Mouse (Mus musculus) cerebellum, postnatal 4 days (tissue): ENCODE measurements around the gene Zfp280c.

ENCODE experiments used
- DNase-seq, 2 experiments: peaks; one replicate each; pipeline ENCODE4 v3.0.0; 2022; ENCODE audit warnings: low spot score in 2 of 2, mixed read lengths in 1 of 2

Gene Zfp280c

DNA sequence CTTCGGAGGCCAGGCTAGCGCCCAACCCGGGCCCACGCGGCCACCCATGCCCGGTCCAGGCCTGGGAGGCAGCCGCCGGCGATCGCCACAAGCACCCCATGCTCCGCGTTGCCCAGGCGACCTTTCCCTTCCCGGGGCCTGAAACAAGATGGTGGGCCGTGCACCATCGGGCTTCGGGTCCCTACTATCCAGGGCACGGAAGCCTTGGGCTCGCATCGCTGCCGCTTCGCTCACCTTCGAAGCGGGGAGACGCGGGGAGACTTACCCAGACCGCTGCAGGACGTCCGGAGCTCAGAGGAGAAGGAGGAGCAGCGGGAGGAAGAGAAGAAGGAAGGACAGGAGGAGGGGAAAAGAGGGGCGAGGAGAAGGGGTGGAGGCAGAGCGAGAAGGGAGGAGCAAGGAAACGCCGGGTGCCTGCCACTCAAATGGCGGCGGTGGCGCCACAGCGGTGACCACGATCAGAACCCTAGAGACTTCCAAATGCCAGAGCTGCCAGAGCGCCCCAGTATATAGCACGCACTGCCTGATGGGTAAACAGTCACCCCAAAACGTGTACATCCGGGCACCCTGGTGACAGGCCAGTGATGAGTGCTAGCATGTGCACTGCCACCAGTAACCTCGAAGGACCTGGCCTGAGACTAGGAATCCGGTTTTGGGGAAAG, at the start of gene Zfp280c:
Gene Zfp280c, minus strand, starts transcription at position 406 of the 662 bp plus-strand sequence.
- DNase-seq: peak; percentile 23 to 51

DNA sequence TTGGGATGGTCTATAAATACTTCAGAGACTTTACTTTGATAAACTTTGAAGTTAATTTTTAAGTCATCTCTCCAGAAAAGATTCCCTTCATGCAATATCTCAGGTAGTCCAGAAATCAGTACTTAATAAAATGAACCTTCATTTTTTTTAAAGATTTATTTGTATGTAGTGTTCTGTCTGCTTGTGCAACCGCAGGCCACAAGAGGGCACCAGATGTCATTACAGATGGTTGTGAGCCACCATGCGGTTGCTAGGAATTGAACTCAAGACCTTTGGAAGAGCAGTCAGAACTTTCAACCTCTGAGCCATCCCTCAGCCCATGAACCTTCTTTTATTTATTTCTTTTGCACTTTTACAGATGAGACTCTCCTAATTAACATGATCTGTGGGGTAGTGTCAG, 42.7 kb upstream of the Zfp280c start:
- no peak for DNase-seq

DNA sequence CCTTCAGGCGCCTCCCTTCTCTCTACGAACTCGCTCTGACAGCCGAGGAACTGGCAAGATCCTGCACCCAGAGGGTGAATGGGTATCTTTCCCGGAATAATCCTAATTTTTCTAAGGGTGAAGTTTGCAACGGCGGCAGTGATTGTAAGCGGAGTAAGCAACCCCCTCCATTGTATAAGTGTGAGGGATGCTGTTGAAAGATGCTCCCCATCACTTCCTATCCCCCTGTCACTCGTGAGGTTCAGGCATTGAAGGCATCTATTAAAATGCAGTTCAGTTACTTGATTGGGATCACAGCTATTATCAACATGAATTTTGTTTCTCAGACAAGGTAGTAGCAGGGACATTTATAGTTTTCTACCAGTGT, 29.7 kb upstream of the Zfp280c start:
- no peak for DNase-seq

GRCm38 (mm10) chrX:48623379-48624053, 29.2 kb upstream of the Zfp280c start, which contains the start of gene Slc25a14:
Gene Slc25a14, plus strand, starts transcription at chrX:48623413.
- DNase-seq: peak; percentile 34 to 59

DNA sequence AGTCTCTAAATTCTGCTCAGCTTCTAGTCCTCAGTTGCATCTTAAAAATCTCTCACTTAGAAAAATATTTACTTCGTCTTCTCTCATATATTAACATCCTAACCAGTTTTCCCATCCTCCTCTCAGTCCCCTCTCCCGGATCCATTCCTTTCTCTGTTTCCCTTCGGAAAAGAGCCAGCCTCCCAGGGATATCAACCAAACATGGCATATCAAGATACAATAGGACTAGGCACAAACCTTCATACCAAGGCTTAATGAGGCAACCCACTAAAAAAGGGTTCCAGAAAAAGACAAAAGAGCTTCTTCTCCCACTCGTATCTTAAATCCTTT, 28.7 kb upstream of the Zfp280c start:
- DNase-seq: no peak

DNA sequence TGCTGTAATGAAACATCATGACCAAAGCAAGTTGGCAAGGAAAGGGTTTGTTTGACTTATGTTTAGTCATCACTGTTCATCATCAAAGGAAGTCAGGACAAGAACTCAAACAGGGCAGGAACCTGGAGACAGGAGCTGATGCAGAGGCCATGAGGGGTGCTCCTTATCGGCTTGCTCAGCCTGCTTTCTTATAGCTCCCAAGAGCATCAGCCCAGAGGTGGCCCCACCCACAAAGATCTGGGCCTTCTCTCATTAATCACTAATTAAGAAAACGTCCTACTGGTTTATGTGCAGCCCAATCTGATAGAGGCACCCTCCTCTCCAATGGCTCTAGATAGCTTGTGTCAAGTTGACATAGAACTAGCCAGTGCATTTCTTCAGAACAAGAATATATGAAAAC, 10.6 kb upstream of the Zfp280c start:
- DNase-seq: no peak

DNA sequence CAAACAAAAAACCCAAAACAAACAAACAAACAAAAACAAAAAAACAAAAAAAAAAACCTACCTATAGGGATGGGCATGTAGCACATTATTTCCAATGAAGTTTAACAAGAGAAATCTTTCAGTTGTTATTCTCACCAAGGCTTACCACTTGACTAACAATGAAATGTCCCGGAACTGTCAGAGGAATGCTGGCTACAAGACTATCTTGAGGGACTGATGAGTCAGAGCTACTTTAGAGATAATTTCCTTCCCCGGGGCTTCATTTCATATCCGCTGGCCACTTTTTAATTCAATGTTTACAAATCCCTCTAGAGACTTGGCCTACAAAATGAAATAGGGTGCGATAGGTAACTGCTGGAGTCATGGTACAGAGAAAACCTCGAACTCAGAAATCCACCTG, 2.6 kb upstream of the Zfp280c start:
- DNase-seq: no peak

- no peak for DNase-seq
Measured at GRCm38 (mm10) chrX:48596053-48596452, 1.7 kb upstream of the Zfp280c start.

- DNase-seq: no peak
Measured at GRCm38 (mm10) chrX:48593721-48594098, 594 bp downstream of the Zfp280c start.

DNA sequence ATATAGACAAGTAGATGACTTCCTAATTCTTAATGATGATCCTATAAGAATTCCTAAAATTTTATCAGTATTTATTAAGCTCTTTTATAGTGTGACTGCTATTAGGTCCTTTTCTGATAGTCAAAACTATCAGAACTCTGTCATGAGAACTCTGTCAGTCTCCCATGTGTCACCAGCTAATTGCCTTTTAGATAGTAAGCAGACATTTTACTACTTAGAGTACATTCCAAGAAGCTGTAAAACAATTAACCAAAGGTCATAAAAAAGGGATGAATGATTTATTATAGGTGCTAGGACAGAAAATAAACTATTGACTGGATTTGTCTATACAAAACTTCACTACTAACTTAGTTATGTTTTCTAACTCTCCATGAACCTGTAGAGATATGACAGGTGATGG, 11.0 kb downstream of the Zfp280c start:
- DNase-seq: no peak

- peak; percentile 49 to 70 for DNase-seq
Measured at GRCm38 (mm10) chrX:48532175-48532574, 62.1 kb downstream of the Zfp280c start.

DNA sequence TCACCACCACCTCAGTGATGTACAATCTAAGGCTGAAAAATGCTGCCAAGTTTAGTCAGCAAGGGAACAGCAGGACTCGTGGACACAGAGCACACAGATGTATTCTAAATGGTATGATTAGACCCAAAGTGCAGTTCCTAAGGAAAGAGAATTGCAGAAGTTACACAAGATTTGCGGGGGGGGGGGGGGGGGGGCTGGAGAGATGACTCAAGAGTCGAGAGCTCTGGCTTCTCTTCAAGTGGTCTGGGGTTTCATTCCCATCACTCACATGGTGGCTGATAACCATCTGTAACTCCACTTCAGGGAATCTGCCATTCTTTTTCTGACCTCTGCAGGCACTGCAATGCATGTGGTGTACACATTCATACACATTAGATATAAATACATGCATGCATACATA, 67.9 kb downstream of the Zfp280c start:
- no peak for DNase-seq

DNA sequence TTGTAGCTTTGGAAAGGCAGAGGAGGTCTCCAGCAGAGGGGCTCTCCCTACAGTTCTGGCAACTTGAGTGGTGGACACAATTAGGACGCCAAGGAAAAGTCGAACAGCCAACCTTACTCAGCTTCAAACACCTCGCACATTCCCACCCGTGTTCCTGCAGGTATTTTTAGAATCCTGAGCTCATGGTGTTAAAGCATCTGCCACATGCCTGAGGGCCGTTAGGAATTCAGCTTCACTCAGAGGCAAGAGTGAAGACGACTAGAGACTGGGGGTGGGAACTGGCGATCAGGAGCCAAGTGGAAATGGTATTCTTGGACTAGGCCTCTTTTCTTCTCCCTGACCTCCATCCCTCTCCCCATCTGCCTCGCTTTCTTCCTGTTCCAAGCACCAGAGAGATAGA, 68.4 kb downstream of the Zfp280c start:
- no peak for DNase-seq

DNA sequence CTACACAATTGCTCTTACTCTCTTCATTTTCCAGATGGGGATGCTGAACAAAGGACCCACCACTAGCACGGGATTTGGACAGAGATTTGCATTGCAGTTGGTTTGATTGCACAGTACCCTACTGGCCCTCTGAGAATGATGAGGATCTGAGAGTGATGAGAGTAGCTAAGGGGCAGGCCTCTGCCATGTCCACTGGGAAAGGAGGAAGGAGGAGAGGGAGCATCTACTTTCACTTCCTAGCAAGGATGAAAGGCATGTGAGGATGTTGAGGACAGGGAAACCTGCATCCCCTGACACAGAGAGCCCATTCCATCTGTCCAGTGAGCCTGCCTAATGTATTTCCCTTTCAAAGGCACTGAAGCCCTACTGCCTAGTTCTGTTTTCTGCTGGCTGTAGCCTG, 69.0 kb downstream of the Zfp280c start:
- DNase-seq: no peak

DNA sequence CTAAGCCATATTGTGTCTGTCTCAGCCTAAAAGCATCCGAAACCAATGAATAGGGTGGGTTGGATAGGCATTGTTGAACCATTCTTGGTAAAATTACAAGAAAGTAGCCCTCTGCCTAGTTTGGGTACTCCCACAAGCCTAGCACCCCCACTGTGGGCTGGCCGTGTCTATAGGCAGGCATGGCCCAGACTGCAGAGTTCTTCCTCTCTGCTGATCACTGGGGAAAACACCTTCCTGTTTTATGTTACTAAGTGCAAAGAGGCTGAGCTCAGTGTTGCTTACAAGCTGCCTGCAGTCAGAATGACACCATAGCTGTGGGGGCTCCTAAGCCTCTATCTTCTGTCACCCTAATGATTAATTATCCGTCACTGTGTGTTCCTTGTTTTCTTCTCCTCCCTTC, 70.8 kb downstream of the Zfp280c start:
- DNase-seq: no peak

DNA sequence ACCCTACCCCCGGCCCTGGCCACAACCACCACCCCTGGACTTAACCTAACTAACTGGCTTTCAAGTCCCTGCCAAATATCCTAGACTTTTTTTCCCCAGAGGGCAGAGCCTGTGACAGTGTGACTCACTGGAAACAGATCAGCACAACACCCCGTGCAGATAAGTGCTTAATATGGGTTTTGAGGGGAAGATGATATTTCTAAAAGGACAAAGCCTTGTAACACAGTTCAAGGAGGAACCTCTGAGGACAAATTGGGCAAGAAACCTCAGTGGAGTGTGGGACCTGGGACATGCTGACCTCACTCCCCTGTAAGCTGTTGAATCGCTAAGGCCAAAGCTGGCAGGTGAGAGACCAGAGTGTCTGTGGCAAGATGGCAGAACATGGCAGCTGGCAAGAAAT, 72.7 kb downstream of the Zfp280c start:
- no peak for DNase-seq

DNA sequence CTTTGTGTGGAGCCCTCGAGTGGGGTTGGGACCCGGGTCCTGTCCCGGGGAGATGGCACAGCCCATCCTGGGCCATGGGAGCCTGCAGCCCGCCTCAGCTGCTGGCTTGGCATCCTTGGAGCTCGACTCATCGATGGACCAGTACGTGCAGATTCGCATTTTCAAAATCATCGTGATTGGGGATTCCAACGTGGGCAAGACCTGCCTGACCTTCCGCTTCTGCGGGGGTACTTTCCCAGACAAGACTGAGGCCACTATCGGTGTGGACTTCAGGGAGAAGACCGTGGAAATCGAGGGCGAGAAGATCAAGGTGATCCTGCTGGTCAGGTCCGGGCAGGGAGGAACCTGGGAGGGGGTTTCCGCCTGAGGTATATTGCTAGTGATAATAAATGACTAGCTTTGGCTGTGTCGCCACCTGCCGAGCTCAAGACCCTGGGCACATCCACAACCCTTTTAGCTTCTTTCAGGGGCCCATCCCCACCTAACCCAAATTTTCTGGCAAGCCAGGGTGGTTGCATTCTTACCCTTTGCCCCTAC, 74.7 kb downstream of the Zfp280c start:
- DNase-seq: no peak

DNA sequence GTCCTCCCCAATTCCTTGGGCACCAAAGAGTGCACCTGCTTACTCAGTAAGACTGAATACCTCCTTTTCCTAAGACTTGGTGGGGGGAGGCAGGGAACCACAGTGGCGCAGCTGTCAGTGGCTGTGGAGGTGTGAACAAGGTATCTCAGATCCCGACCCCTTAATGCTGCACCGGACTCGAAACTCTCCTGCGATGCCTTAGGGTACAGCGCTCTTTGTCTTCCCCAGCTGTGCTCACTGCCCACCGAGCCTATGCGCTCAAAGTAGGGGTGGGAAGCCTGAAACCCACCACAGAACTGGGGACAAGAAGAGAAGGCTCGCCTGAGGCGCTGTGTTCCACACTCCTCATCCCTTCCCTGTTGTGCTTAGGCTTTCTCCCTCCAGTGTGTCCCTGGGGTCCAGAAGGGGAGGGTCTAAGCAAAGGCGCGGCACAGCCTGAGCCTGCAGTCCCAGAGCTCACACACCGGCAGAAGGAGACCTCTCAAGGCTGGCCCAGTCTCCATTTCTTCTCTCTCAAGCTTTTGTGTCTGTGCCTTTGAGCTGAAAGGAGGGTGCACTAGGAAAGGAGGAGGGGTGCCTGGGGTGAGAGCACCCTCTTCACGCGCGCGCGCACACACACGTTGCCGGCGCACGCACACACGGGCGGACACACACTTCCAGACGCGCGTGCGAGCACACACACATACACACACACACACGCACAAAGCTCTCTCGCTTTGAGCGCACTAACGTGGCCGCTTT, 75.3 kb downstream of the Zfp280c start, which contains the start of gene Rab33a:
Gene Rab33a, plus strand, starts transcription at position 478 of the 741 bp plus-strand sequence.
- DNase-seq: peak in 1 of 2 experiments; percentile 17

GRCm38 (mm10) chrX:48518211-48518807, 76.0 kb downstream of the Zfp280c start:
- DNase-seq: peak in 1 of 2 experiments; percentile 54

- no peak for DNase-seq
Measured at GRCm38 (mm10) chrX:48513824-48514223, 80.5 kb downstream of the Zfp280c start.

DNA sequence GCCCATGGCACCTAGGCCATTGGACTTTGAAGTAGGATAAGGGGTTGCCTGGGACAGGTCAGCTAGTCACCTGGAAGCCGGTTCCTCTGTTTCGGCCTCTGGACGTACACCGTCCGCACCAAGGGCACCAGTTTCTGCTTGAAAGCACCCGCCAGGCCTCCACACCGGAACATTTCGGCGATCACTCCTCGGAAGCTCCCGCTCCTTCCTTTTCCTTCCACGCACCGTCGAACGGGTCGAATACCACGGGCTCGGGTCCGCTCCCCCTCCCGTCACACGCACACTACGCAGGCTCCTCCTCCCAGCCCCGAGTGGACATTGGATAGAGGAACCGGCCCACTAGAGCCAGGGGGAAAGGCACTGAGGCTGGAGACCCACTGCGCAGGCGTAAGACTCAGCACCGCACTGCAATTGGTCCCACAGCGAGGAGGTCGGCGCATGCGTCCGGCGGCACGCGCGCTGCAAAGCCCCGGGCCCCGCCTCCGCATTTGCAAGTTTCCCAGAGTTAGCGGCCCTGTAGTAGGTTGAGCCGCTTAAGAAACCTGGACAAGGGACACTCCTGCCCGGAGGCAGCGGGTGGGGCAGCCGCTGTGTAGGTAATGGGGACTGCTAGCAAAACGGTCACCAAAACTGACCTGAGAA, 81.0 kb downstream of the Zfp280c start, which contains the start of gene Aifm1:
Gene Aifm1, minus strand, starts transcription at position 398 of the 642 bp plus-strand sequence.
- peak; percentile 66 to 81 for DNase-seq

GRCm38 (mm10) chrX:48493763-48494162, 100.5 kb downstream of the Zfp280c start:
- no peak for DNase-seq
